Mouse (Mus musculus) liver, adult (tissue): Measurements from ENCODE around the gene Galnt12.

ENCODE experiments used
- GATA4 ChIP-seq: IDR thresholded peaks from 2 replicates; pipeline ENCODE4 v1.6.1; 2014; ENCODE audit warnings: mild to moderate bottlenecking, low read length; ENCODE audit not compliant: insufficient replicate concordance

Galnt12 gene

DNA sequence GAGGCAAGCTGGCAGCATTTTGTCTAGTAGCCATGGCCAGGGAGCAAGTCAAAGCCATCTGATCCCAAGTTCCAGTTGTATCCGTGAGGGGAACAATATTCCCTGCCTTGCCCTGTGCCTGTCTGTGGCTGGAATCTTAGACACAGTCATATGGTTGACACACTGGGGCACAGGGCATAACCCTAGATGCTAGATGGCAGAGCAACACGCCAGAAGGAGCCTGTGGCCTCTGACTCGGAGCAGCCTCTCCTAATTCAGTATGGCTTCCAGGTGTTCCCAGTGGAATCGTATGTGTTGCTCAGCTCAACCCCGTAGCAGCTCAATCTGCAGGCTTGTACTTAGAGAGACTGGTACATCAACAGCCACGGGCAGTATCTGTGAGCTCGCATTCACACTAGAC is 46.7 kb downstream of the Galnt12 start:
- TF ChIP-seq GATA4: no peak

DNA sequence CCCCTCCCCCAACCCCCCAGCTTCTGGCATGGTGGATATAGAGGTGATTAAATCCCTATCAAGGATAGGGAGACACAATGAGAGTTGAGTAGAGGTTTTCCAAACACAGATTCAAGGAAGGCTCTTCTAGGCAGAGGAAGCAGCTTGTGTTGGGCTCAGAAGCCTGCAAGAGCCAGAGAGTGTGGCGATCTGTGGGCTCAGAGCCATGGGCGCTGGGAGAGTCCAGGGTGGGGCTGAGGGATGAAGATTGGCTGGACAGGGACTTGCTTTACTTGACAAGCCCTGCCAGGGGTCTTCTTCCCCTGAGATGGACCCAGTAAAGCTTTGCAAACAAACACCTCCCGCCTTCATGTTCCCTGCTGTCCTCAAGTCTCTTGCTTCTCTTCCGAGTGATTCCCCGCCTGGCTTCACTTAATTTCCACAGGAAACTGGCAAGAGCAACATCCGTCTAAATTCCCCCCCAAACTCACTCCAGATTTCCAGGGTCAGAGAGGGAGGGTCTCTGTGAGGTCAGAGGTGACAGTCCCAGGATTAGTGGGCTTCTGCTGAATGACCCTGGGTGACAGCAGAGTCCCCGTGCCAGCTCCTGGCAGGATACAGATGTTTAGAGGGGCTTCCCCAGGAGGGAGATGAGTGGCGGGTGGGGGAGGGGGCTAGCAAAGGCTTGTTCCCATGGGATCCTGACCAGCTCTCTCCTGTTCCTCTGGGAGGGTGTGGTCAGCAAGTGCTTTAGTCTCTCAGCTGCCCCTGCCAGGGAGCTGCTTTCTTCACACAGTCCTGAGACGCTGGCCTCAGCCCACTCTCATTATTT is 47.5 kb downstream of the Galnt12 start:
- TF ChIP-seq GATA4: no peak

DNA sequence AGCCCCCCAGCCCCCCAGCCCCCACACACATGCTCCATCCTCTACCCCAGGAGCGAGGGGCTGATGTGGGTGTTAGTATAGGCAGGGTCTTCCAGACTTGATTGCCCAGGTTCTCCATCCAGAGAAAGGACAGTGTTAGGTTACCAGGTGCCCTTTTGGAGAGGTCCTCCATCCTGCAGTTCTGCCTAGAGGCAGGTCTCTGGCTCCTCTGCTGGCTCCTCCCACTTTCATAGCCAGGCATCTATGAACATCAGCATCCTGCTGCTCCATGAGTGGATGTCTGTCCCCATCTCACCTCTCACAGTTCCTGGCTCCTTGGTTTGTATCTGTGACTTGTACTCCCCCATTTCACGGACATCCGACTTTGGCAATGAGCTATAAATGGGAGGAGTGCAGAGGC is 48.6 kb downstream of the Galnt12 start:
- no peak for TF ChIP-seq GATA4

DNA sequence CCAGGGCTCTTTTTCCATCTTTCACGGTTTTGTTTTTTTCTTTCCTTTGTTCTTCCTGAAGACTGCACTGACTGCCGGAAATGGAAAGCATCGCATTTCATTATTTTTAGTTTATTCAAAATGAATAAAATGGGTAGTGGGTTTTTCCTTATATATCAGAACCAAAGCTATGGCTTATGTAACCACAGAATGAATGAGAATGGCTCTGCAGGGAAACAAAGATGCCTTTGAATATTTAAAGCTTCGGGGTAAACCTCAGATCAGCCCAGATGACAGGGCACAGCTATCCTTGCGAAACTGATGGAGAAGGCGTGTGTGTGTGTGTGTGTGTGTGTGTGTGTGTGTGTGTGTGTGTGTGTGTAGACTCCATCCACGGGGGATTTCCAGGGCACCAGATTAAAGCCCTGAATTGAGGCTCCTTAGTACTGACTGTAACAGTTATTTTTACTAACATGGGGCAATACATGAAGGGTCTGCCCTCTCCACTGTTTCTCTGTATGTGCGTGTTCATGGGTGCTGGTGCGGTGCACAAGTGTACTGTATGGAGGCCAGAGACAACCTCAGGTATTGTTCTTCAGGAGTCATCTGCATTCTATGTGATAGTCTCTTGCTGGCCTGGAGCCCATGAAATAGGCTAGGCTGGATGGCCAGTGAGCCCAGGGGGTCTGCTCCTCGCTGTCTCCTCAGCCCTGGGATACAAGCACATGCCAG is 49.9 kb downstream of the Galnt12 start:
- no peak for TF ChIP-seq GATA4

DNA sequence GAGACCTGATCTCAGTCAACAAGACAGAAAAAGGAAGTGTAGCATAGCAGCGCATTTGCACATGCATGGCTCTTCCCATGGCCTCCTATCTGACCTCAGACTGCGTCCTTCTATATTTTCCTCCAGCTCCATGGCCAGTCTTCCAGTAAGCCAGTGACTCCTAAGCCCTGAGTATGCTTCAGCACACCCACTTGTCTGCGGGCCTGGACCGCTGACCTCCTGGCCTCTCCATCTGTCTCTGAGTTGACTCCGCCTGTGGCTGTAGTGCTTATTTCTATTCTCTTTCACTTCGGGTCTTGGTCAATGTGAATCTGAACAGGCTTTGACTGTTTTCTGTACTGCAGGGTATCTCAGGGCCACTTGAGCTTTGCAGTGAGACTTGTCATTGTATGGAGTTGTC is 52.1 kb downstream of the Galnt12 start:
- TF ChIP-seq GATA4: no peak

DNA sequence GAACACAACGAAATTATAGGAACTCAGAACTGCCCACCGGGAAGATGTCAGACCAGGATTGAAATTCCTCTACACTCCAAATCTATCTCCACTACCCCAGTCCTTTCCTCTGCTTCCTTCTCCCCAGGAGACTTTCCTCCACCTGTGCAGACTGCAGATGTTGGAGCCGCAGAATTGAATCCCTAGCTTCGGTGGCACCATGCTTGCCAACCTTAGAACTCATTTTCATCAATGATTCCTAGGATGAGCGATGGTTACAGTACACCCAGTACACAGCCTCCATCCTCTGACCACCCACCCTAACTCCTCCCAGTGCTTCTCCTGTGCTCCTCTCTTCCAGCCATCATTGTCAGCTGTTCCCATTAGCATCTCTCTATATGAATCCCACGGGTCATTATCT is 53.6 kb downstream of the Galnt12 start:
- no peak for TF ChIP-seq GATA4

DNA sequence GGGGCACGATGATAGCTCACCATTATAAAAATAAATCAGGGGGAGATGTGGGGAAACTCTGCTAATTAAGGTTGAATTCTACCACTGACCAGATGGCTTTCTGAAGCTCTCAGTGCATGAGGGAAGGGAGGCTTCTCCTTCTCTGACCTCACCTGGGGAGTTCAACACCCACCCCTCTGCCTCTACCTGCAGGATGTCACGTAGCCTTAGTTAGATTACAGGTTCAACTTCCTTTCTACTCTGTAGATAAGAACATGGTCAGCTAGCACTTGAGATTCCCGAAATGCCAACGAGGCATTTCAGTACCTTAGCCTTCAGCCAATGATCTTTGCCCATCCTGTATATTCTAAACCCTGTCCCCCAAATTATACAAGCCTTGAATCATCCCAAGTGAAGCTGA is 54.9 kb downstream of the Galnt12 start:
- no peak for TF ChIP-seq GATA4

DNA sequence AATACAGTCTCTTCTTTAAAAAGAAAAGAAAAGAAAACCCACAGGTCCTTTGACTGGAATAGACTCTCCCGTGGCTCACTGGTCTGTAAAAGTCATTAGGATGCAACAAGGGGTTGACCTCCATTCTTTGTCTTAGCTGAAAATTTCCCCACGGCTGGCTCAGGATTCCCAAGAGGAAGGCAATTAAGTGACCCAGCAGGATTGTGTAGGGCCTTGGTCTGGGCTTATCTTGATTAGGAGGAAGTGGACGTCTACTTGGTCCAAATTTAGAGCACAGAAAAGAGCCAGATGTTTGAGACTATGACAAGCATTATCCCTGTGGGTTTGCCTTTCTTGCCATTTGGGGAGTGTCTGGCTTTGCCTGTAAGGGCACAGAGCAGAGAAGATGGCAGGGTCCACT is 58.3 kb downstream of the Galnt12 start:
- peak; percentile 38; the same call in 1 of the 2 replicates for TF ChIP-seq GATA4

- no peak for TF ChIP-seq GATA4
Observed at GRCm38 (mm10) chr4:47150806-47151205, 59.1 kb downstream of the Galnt12 start.

DNA sequence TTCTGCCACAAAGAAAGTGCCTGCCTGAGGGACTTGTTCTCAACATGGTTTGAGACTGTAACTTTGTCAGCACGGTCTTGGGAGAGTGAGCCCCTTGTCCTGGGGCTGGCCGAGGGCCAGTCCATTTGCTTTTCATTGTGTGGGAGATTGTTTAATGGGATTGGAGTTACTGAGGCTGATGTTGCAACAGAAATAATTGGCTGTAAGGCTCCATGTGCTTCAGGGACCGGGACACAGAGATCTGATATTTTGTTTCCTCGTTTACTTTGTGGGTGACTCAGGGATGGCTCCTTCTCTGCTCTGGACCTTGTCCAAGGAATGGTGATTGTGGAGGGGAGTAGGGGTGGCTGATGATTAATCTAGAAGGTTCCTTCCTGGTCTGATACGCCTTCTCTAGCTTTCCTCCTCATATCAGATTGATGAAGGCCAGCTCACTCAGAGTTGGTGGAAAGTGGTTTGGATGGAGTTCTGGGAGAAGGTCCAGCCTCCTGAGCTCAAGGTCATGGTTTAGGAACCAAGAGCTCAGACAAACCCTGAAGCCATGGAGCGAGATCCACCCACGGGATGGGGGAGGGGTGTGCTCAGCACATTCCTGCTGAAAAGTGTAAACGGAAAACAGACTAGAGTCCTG is 60.0 kb downstream of the Galnt12 start:
- TF ChIP-seq GATA4: no peak; the same call in 1 of the 2 replicates

- no peak for TF ChIP-seq GATA4
Observed at GRCm38 (mm10) chr4:47161103-47161755, 69.5 kb downstream of the Galnt12 start.

- no peak for TF ChIP-seq GATA4
Observed at GRCm38 (mm10) chr4:47161756-47162587, 70.3 kb downstream of the Galnt12 start.

- no peak for TF ChIP-seq GATA4
Observed at GRCm38 (mm10) chr4:47172314-47172713, 80.6 kb downstream of the Galnt12 start.
